Mouse (Mus musculus) kidney, adult 8-10 months (tissue): ENCODE measurements around the gene Gm9887.

Experiments used
- DNase-seq, 2 experiments: peaks; one replicate each; pipeline ENCODE4 v3.0.0; 2022

Gene Gm9887

DNA sequence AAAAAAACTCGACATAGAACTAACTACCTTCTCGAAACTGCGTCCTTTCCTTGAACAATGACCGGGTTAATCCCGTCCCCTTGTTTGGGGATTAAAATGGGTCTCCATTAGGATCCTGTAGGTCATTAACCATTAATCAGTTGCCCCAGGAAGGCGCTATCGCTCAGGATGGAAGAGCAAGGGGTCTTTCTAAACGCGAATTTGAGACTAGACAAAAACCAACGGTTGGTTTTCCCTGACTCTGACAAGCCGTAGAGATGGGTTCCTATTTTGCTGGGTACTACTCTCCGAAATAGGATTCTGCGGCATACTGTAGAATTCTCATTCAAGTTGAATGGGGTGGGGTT is 15.0 kb downstream of the Gm9887 start:
- DNase-seq, result no peak

DNA sequence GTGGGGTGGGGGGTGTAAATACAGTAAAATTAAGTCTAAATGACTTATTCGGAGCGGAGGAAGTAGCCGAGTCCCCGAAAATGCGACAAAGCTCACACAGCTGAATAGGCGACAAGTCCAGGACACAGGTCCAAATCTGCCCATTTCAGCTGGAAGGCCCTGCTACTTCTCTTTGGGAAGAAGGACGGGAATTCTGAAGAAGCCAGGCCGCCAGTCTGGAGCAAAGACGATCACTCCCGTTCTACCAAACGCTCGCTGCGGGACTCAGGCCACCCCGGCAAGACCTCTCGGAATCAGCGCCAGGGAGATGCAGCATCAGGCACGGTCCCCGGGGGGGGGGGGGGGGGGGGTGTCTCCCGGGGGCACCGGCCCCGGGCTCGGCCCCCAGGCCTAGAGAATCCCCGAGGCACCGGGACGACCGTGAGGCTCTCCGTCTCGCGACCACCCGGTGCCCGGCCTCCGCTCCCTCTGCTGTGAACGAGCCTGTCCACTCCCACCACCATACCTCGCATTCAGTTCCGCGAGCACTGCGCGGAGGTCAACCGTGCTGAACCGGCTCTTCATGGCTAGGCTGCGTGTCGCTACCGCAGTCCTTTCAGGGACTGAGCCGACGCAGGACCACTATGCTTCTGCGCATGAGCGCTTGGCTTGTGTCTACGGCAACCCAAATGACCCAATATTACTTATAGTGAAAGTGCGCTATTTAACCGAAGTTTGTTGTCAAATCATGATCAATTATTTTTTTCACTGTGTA is 15.5 kb downstream of the Gm9887 start, which contains the start of gene Nemf:
Gene Nemf (minus strand): TSS at position 620 of the 754 bp plus-strand sequence.
- peak; percentile 88 to 93 for DNase-seq

DNA sequence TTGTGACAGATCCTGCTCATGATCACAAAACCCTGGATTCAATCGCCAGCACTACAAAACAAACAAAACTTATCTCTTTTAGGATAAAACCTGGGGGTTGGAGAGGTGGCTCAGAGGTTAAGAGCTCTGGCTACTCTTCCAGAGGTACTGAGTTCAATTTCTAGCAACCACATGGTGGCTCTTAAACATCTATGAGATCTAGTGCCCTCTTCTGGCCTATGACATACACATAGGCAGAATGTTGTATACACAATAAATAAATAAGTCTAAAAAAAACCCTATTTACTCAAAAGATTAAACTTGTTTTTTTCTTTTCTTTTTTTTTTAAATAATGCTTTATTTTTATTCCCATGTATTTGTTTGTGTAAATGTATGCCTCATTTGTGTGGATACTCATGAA is 20.6 kb downstream of the Gm9887 start:
- DNase-seq, result no peak

DNA sequence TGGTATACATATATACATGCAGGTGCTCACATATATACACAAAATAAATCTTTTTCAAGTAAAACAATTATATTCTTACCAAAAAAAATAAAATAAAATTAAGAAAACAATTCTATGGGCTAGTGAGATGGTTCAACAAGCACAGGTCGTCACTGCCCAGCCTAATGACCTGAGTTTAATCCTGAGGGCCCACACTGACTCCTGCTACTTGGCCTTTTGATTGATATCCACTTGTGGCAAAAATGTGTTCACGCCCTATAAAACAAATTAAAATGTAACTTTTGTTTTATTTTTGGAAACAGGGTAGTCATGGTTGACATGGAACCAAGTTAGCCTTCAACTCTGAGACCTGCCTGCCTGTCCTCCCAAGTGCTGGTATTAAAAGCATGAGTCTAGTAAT is 22.3 kb downstream of the Gm9887 start:
- no peak for DNase-seq

DNA sequence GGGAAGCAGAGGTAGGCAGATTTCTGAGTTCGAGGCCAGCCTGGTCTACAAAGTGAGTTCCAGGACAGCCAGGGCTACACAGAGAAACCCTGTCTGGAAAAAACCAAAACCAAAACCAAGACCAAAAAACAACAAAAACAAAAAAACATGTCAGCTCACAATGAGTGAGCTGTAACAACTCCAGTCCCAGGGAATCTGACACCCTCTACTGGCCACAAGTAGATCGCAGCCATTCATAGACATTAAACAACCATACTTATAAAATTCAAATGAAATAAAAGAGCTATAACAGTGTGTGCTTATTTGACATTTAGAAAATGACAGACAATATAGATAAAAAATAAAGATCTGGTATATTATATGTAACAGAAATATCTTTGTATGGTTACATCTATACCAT is 38.7 kb downstream of the Gm9887 start:
- DNase-seq, result peak; percentile 9 to 30

DNA sequence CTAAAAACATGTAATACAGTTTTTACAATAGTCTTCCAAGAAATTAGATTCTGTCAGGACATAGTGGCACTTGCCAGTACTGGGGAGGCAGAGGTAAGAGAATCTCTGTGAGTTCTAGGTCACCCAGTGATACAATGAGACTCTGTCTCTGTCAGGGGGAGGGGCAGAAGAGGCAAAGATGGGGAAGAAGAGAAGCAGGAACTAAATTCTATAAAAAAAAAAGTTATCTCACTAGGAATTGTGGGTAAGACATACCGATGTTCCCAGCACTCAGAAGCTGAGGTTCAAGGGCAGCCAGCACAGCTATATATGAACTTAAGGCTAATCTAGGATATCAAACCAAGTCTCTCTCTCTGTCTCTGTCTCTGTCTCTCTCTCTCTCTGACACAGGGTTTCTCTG is 40.1 kb downstream of the Gm9887 start:
- no peak for DNase-seq

DNA sequence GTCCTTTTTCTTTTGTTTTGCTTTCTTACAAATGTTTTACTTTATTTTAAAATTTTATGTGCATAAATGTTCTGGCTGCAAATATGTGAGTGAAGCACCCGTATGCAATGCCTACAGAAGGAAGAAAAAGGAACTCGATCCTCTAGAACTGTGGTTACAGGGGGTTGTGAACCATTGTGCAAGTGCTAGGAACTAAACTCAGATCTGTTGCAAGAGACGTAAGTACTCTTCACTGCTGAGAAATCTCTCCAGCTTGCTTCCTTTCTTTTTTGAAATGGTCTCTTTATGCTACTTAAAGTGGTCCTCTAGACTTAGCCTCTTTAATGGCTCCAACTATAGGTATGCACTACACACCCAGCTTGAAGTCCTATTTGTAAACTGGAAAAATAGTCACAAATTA is 41.1 kb downstream of the Gm9887 start:
- DNase-seq, result no peak
